Mouse (Mus musculus) G1E (cell line): ENCODE results near the gene Pdlim5. TPM values are rescaled to one million over a fixed set of nuclear protein-coding genes. Genes with fewer than 3 reads are reported as not detected.

Experiments
- ATAC-seq: 2 replicates; pipeline ENCODE4 v1.8.0; 2016; ENCODE audit warnings: mild to moderate bottlenecking; ENCODE audit not compliant: insufficient number of reproducible peaks, poor library complexity, low FRiP score, severe bottlenecking; ENCODE audit errors: extremely low read depth
- DNase-seq: peaks from one replicate; pipeline ENCODE4 v3.0.0; 2012; ENCODE audit warnings: low spot score
- H3K27me3 ChIP-seq: 2 replicates; pipeline ENCODE4 v1.6.1; 2012; ENCODE audit warnings: mild to moderate bottlenecking, low read length, inconsistent platforms; ENCODE audit not compliant: insufficient read depth
- H3K36me3 ChIP-seq: replicated peaks from 2 replicates; pipeline ENCODE3; 2012; ENCODE audit warnings: mild to moderate bottlenecking, inconsistent platforms
- H3K4me1 ChIP-seq: 2 replicates; pipeline ENCODE4 v1.6.1; 2012; ENCODE audit warnings: low read depth, low read length, inconsistent platforms, mixed read lengths; ENCODE audit not compliant: insufficient read depth
- H3K4me3 ChIP-seq: 2 replicates; pipeline ENCODE4 v1.5.1; 2012; ENCODE audit warnings: low read depth, mild to moderate bottlenecking, inconsistent platforms, low read length, moderate library complexity, mixed read lengths
- H3K9me3 ChIP-seq: replicated peaks from 2 replicates; pipeline ENCODE4 v1.6.1; 2012; ENCODE audit warnings: inconsistent platforms
- CTCF ChIP-seq: IDR thresholded peaks from 2 replicates; pipeline ENCODE4 v1.5.1; 2012; ENCODE audit warnings: low read depth, low read length, inconsistent platforms, mixed read lengths
- GATA1 ChIP-seq: IDR thresholded peaks from 2 replicates; pipeline ENCODE4 v1.6.1; 2012; ENCODE audit warnings: borderline replicate concordance, low read length, inconsistent platforms, mixed read lengths
- GATA2 ChIP-seq: IDR thresholded peaks from 2 replicates; pipeline ENCODE4 v1.6.1; 2012; ENCODE audit warnings: low read depth, low read length, inconsistent platforms, borderline replicate concordance
- POLR2AphosphoS5 ChIP-seq: IDR thresholded peaks from 2 replicates; pipeline ENCODE4 v1.6.1; 2012; ENCODE audit warnings: low read depth, low read length, inconsistent platforms; ENCODE audit not compliant: insufficient replicate concordance
- TAL1 ChIP-seq: conservative IDR thresholded peaks from 2 replicates; pipeline ENCODE4 v1.6.1; 2012; ENCODE audit warnings: low read depth, low read length, inconsistent platforms, mixed read lengths
- polyA plus RNA-seq: library from polyadenylated mRNA; stranded (reverse); fragments of >175 nt; gene quantifications from 2 replicates; pipeline ENCODE4 v1.2.3, GENCODE M21; 2012
- total RNA-seq, 2 experiments: library from RNA; stranded (forward) in 1 of 2; stranded (reverse) in 1 of 2; fragments of 200-1000 nt in 1 of 2; fragments of >200 nt in 1 of 2; fragmentation: Nextera tagmentation in 1 of 2; gene quantifications; 2 replicates each; pipeline ENCODE4 v1.2.3; 2014 to 2017

Pdlim5 gene
- total and polyA plus RNA-seq, 3 experiments, result 32.5 to 55.7 (median 33.4) TPM

- Histone ChIP-seq H3K9me3 (no peaks in the 10 kb centered on the region), H3K4me3 (no peak overlapping the region), H3K27me3 (no peaks in the 10 kb centered on the region), H3K4me1 (no peaks in the 10 kb centered on the region), H3K36me3 (peaks cover 35% of the 10 kb centered on the region)
- DNase-seq, result no peak
- no peak for ATAC-seq
- TF ChIP-seq CTCF (no peak), TAL1 (no peak), GATA2 (no peak), GATA1 (no peak), POLR2AphosphoS5 (no peak)
Observed at GRCm38 (mm10) chr3:142249458-142249857, 146.0 kb downstream of the Pdlim5 start.

GRCm38 (mm10) chr3:142243263-142243662 is 152.2 kb downstream of the Pdlim5 start:
- no peak for DNase-seq
- Histone ChIP-seq H3K4me1 (no peaks in the 10 kb centered on the region), H3K36me3 (peaks cover 36% of the 10 kb centered on the region), H3K4me3 (no peak overlapping the region), H3K27me3 (no peaks in the 10 kb centered on the region), H3K9me3 (no peaks in the 10 kb centered on the region)
- ATAC-seq, result no peak
- TF ChIP-seq GATA2, result no peak
- TF ChIP-seq TAL1, result no peak
- TF ChIP-seq GATA1, result no peak
- TF ChIP-seq CTCF, result no peak
- no peak for TF ChIP-seq POLR2AphosphoS5

GRCm38 (mm10) chr3:142239298-142239697 is 156.2 kb downstream of the Pdlim5 start:
- Histone ChIP-seq H3K27me3 (no peaks in the 10 kb centered on the region), H3K36me3 (peaks cover 21% of the 10 kb centered on the region), H3K9me3 (no peaks in the 10 kb centered on the region), H3K4me1 (no peaks in the 10 kb centered on the region), H3K4me3 (no peak overlapping the region)
- no peak for ATAC-seq
- no peak for DNase-seq
- no peak for TF ChIP-seq GATA2
- no peak for TF ChIP-seq POLR2AphosphoS5
- TF ChIP-seq TAL1, result no peak
- no peak for TF ChIP-seq CTCF
- no peak for TF ChIP-seq GATA1

- Histone ChIP-seq H3K4me3 (no peak overlapping the region), H3K9me3 (no peaks in the 10 kb centered on the region), H3K36me3 (peaks cover 17% of the 10 kb centered on the region), H3K27me3 (no peaks in the 10 kb centered on the region), H3K4me1 (no peaks in the 10 kb centered on the region)
- DNase-seq (no peak), ATAC-seq (no peak)
- TF ChIP-seq POLR2AphosphoS5 (no peak), CTCF (no peak), GATA2 (no peak), TAL1 (no peak), GATA1 (no peak)
Observed at GRCm38 (mm10) chr3:142238260-142239046, 157.0 kb downstream of the Pdlim5 start.

- TF ChIP-seq POLR2AphosphoS5 (no peak), TAL1 (no peak), CTCF (no peak), GATA2 (no peak), GATA1 (no peak)
- H3K36me3 ChIP-seq, result peaks cover 13% of the 10 kb centered on the region
- no peaks in the 10 kb centered on the region for H3K4me1 ChIP-seq
- H3K27me3 ChIP-seq, result no peaks in the 10 kb centered on the region
- DNase-seq (no peak), ATAC-seq (no peak)
- H3K9me3 ChIP-seq, result no peaks in the 10 kb centered on the region
- no peak overlapping the region for H3K4me3 ChIP-seq
Observed at GRCm38 (mm10) chr3:142237621-142238020, 157.9 kb downstream of the Pdlim5 start.

- no peaks in the 10 kb centered on the region for H3K4me1 ChIP-seq
- H3K27me3 ChIP-seq, result no peaks in the 10 kb centered on the region
- peaks cover 2% of the 10 kb centered on the region for H3K36me3 ChIP-seq
- H3K4me3 ChIP-seq, result no peak overlapping the region
- no peaks in the 10 kb centered on the region for H3K9me3 ChIP-seq
- TF ChIP-seq CTCF, result no peak
- no peak for TF ChIP-seq GATA2
- no peak for TF ChIP-seq TAL1
- no peak for TF ChIP-seq POLR2AphosphoS5
- TF ChIP-seq GATA1, result no peak
- ATAC-seq (no peak), DNase-seq (no peak)
Observed at GRCm38 (mm10) chr3:142233606-142234465, 161.7 kb downstream of the Pdlim5 start.
